ENCODE assay signal across 9 mouse cellular contexts in genomic region chr5:32934654-32935053, GRCm38 (mm10).
DNase-seq lines count a peak whose midpoint lies in the region; ATAC-seq lines count a peak whose summit lies in the region.
"Had no signal": no experiment of that assay in that cellular context is flagged by ENCODE, and none has a peak within 500 bp of the region (broad histone marks: within the 10 kb centered on the region; RNA-seq: fewer than 3 reads in every experiment).

No protein-coding gene starts in this region.

- peak; percentile 42 for DNase-seq in hindbrain, embryonic 11.5 days (ENCODE audit: low spot score)
- DNase-seq in right cerebral cortex, postnatal 4 days = peak; percentile 6
- no peak for DNase-seq in right cerebral cortex, postnatal 14 days
- DNase-seq in embryonic facial prominence, embryonic 11.5 days (ENCODE audit: low spot score) = peak; percentile 24
- no peak for DNase-seq in ovary, postnatal 10 days (ENCODE audit: low spot score)
- DNase-seq in ovary, adult 18-20 months (ENCODE audit: low spot score) = no peak
- DNase-seq in cerebellum, adult 9-10 months = no peak

- WGBS in hindbrain, embryonic 11.5 days = 66% methylated on average over 2 of the region's 2 CpGs
- WGBS in hindbrain, embryonic 13.5 days = 58% methylated on average over 2 of the region's 2 CpGs
- WGBS in embryonic facial prominence, embryonic 11.5 days = 60% methylated on average over 2 of the region's 2 CpGs

- H3K27me3 ChIP-seq in hindbrain, embryonic 11.5 days (ENCODE audit: control insufficient read depth, insufficient read depth, low read length) = no peaks in the 10 kb centered on the region
- H3K27me3 ChIP-seq in hindbrain, embryonic 13.5 days = no peaks in the 10 kb centered on the region
- no peaks in the 10 kb centered on the region for H3K27me3 ChIP-seq in embryonic facial prominence, embryonic 11.5 days (ENCODE audit: control insufficient read depth, insufficient read depth, low read length)
- H3K27me3 ChIP-seq: midbrain, embryonic 12.5 days had no signal

- H3K36me3 ChIP-seq in hindbrain, embryonic 11.5 days (ENCODE audit: control insufficient read depth, insufficient read depth, low read length) = no peaks in the 10 kb centered on the region
- H3K36me3 ChIP-seq in hindbrain, embryonic 13.5 days = peaks cover 74% of the 10 kb centered on the region
- H3K36me3 ChIP-seq in embryonic facial prominence, embryonic 11.5 days (replicated peaks; ENCODE audit: control insufficient read depth, insufficient read depth, low read depth, low read length) = peaks cover 4% of the 10 kb centered on the region

- no peak overlapping the region for H3K4me3 ChIP-seq in hindbrain, embryonic 11.5 days (ENCODE audit: low read depth, low read length)
- no peak overlapping the region for H3K4me3 ChIP-seq in hindbrain, embryonic 13.5 days
- no peak overlapping the region for H3K4me3 ChIP-seq in embryonic facial prominence, embryonic 11.5 days (ENCODE audit: low read depth, low read length)
- H3K4me3 ChIP-seq: midbrain, embryonic 12.5 days had no signal

- H3K9me3 ChIP-seq in hindbrain, embryonic 11.5 days (ENCODE audit: control insufficient read depth, low read length) = no peaks in the 10 kb centered on the region
- no peaks in the 10 kb centered on the region for H3K9me3 ChIP-seq in hindbrain, embryonic 13.5 days
- no peaks in the 10 kb centered on the region for H3K9me3 ChIP-seq in embryonic facial prominence, embryonic 11.5 days (replicated peaks; ENCODE audit: control insufficient read depth, low read length)
- H3K9me3 ChIP-seq: midbrain, embryonic 12.5 days had no signal

- no peak overlapping the region for H3K4me2 ChIP-seq in hindbrain, embryonic 11.5 days (replicated peaks; ENCODE audit: low read depth, low read length)
- no peak overlapping the region for H3K4me2 ChIP-seq in hindbrain, embryonic 13.5 days
- H3K4me2 ChIP-seq in embryonic facial prominence, embryonic 11.5 days (ENCODE audit: low read depth, low read length) = no peak overlapping the region
- H3K4me2 ChIP-seq: midbrain, embryonic 12.5 days had no signal

- H3K9ac ChIP-seq in hindbrain, embryonic 11.5 days (ENCODE audit: low read depth, low read length) = no peak overlapping the region
- H3K9ac ChIP-seq in hindbrain, embryonic 13.5 days = no peak overlapping the region
- H3K9ac ChIP-seq in embryonic facial prominence, embryonic 11.5 days (replicated peaks; ENCODE audit: low read length) = no peak overlapping the region
- H3K9ac ChIP-seq: midbrain, embryonic 12.5 days had no signal

- H3K4me1 ChIP-seq in hindbrain, embryonic 11.5 days (replicated peaks; ENCODE audit: control insufficient read depth, insufficient read depth, low read length) = no peaks in the 10 kb centered on the region
- no peaks in the 10 kb centered on the region for H3K4me1 ChIP-seq in hindbrain, embryonic 13.5 days (replicated peaks)
- H3K4me1 ChIP-seq in embryonic facial prominence, embryonic 11.5 days (ENCODE audit: control insufficient read depth, insufficient read depth, low read length) = no peaks in the 10 kb centered on the region
- H3K4me1 ChIP-seq: midbrain, embryonic 12.5 days had no signal

- no peak overlapping the region for H3K27ac ChIP-seq in hindbrain, embryonic 11.5 days (ENCODE audit: low read depth, low read length)
- no peak overlapping the region for H3K27ac ChIP-seq in hindbrain, embryonic 13.5 days
- no peak overlapping the region for H3K27ac ChIP-seq in embryonic facial prominence, embryonic 11.5 days (replicated peaks; ENCODE audit: low read depth, low read length)
- H3K27ac ChIP-seq: midbrain, embryonic 12.5 days had no signal

- no peak for ATAC-seq in hindbrain, embryonic 11.5 days (ENCODE audit: low FRiP score)
- ATAC-seq in hindbrain, embryonic 13.5 days (ENCODE audit: low FRiP score) = no peak
- ATAC-seq in embryonic facial prominence, embryonic 11.5 days (replicated peaks; ENCODE audit: insufficient number of reproducible peaks, low FRiP score, low TSS enrichment, low read depth) = no peak

Comparison
In these comparisons a context has a peak if more than half of its experiments do, and no peak if none do; other contexts are left out.
1. DNase-seq: peak in hindbrain, embryonic 11.5 days (single experiment), right cerebral cortex, postnatal 4 days (single experiment) and embryonic facial prominence, embryonic 11.5 days (single experiment); none in right cerebral cortex, postnatal 14 days (single experiment), ovary, postnatal 10 days (single experiment), ovary, adult 18-20 months (single experiment) and cerebellum, adult 9-10 months (single experiment).